Comparison of ENCODE assay signal across 10 mouse cellular contexts in genomic region chr1:193989956-193990675, GRCm38 (mm10).
A peak's percentile ranks its signal among the peaks of the same experiment; 100 is the strongest.
DNase-seq lines count a peak whose midpoint lies in the region; ATAC-seq and TF ChIP-seq lines count a peak whose summit lies in the region.
"Had no signal": no experiment of that assay in that cellular context is flagged by ENCODE, and none has a peak within 500 bp of the region (broad histone marks: within the 10 kb centered on the region; RNA-seq: fewer than 3 reads in every experiment).

No protein-coding gene starts in this region.

- ATAC-seq in embryonic facial prominence, embryonic 14.5 days (ENCODE audit: low read depth): no peak
- ATAC-seq in hindbrain, embryonic 13.5 days (ENCODE audit: low FRiP score): peak; percentile 62
- ATAC-seq in midbrain, embryonic 16.5 days: peak; percentile 75; the same call in 1 of the 2 replicates
- ATAC-seq: intestine, embryonic 16.5 days had no signal

- H3K9ac ChIP-seq in embryonic facial prominence, embryonic 14.5 days (ENCODE audit: low read depth, low read length): no peak overlapping the region
- H3K9ac ChIP-seq in hindbrain, embryonic 13.5 days: no peak overlapping the region
- peak overlapping the region; percentile 7; the same call in 1 of the 2 replicates for H3K9ac ChIP-seq in midbrain, embryonic 16.5 days (ENCODE audit: low read depth, low read length)

- H3K36me3 ChIP-seq in embryonic facial prominence, embryonic 14.5 days (ENCODE audit: control insufficient read depth, insufficient read depth, low read length): no peaks in the 10 kb centered on the region
- no peaks in the 10 kb centered on the region for H3K36me3 ChIP-seq in hindbrain, embryonic 13.5 days
- no peaks in the 10 kb centered on the region for H3K36me3 ChIP-seq in midbrain, embryonic 16.5 days (ENCODE audit: control insufficient read depth, insufficient read depth, low read length)

- WGBS in embryonic facial prominence, embryonic 14.5 days: 56% methylated on average over 10 of the region's 10 CpGs
- 30% methylated on average over 10 of the region's 10 CpGs for WGBS in hindbrain, embryonic 13.5 days
- WGBS in midbrain, embryonic 16.5 days: 35% methylated on average over 10 of the region's 10 CpGs

- no peaks in the 10 kb centered on the region for H3K27me3 ChIP-seq in embryonic facial prominence, embryonic 14.5 days (replicated peaks; ENCODE audit: control insufficient read depth, insufficient read depth, low read length)
- H3K27me3 ChIP-seq in hindbrain, embryonic 13.5 days: no peaks in the 10 kb centered on the region
- no peaks in the 10 kb centered on the region for H3K27me3 ChIP-seq in midbrain, embryonic 16.5 days (ENCODE audit: control insufficient read depth, insufficient read depth, low read depth, low read length)

- DNase-seq in layer of hippocampus, adult 2 months (ENCODE audit: low spot score in 2 of 2): peak; percentile 12 to 38
- DNase-seq in layer of hippocampus, postnatal 25 days (ENCODE audit: extremely low spot score in 1 of 2, low spot score in 1 of 2): no peak
- peak; percentile 13 for DNase-seq in embryonic facial prominence, embryonic 14.5 days (ENCODE audit: low spot score)
- DNase-seq in T-cell, adult 2 months (ENCODE audit: low spot score): no peak
- no peak for DNase-seq in heart, adult 18-20 months
- DNase-seq: right cerebral cortex, postnatal 4 days had no signal

- H3K4me2 ChIP-seq in embryonic facial prominence, embryonic 14.5 days (ENCODE audit: low read depth, low read length): no peak overlapping the region
- peak overlapping the region; percentile 46 for H3K4me2 ChIP-seq in hindbrain, embryonic 13.5 days
- peak overlapping the region; percentile 51 for H3K4me2 ChIP-seq in midbrain, embryonic 16.5 days (ENCODE audit: low read length)

- H3K9me3 ChIP-seq in embryonic facial prominence, embryonic 14.5 days (ENCODE audit: control insufficient read depth, low read length): no peaks in the 10 kb centered on the region
- H3K9me3 ChIP-seq in hindbrain, embryonic 13.5 days: no peaks in the 10 kb centered on the region
- H3K9me3 ChIP-seq in midbrain, embryonic 16.5 days (replicated peaks; ENCODE audit: control insufficient read depth, low read length, poor library complexity, severe bottlenecking): no peaks in the 10 kb centered on the region

- H3K4me1 ChIP-seq in embryonic facial prominence, embryonic 14.5 days (ENCODE audit: control insufficient read depth, insufficient read depth, low read length): no peaks in the 10 kb centered on the region
- H3K4me1 ChIP-seq in hindbrain, embryonic 13.5 days (replicated peaks): peaks cover 26% of the 10 kb centered on the region
- peaks cover 13% of the 10 kb centered on the region for H3K4me1 ChIP-seq in midbrain, embryonic 16.5 days (ENCODE audit: control insufficient read depth, insufficient read depth, low read length)

- no peak for TF ChIP-seq CTCF in layer of hippocampus, adult 2 months (conservative IDR thresholded peaks at IDR 0.05)

- H3K4me3 ChIP-seq in layer of hippocampus, adult 2 months: no peak overlapping the region
- no peak overlapping the region for H3K4me3 ChIP-seq in embryonic facial prominence, embryonic 14.5 days (ENCODE audit: low read depth, low read length)
- no peak overlapping the region for H3K4me3 ChIP-seq in hindbrain, embryonic 13.5 days
- no peak overlapping the region for H3K4me3 ChIP-seq in midbrain, embryonic 16.5 days (ENCODE audit: low read depth, low read length)
- H3K4me3 ChIP-seq: myocyte had no signal

- no peak overlapping the region for H3K27ac ChIP-seq in layer of hippocampus, adult 2 months
- H3K27ac ChIP-seq in embryonic facial prominence, embryonic 14.5 days (replicated peaks; ENCODE audit: low read depth, low read length): no peak overlapping the region
- peak overlapping the region; percentile 87 for H3K27ac ChIP-seq in hindbrain, embryonic 13.5 days
- H3K27ac ChIP-seq in midbrain, embryonic 16.5 days (ENCODE audit: low read length): no peak overlapping the region

Comparison
In these comparisons a context has a peak if more than half of its experiments do, and no peak if none do; other contexts are left out.
1. DNase-seq: peak in layer of hippocampus, adult 2 months (2 of 2) and embryonic facial prominence, embryonic 14.5 days (single experiment); none in layer of hippocampus, postnatal 25 days (0 of 2), T-cell, adult 2 months (single experiment) and heart, adult 18-20 months (0 of 2).